Mouse (Mus musculus) forebrain, embryonic 14.5 days (tissue): ENCODE measurements around the gene Coro7. TPM values are rescaled to one million over a fixed set of nuclear protein-coding genes. Genes with fewer than 3 reads are reported as not detected.
A peak's percentile ranks its signal among the peaks of the same experiment; 100 is the strongest.

Source experiments
- ATAC-seq: fragments of 200-750 bp; cut with Nextera tagmentation; 2 replicates; pipeline ENCODE4 v1.8.0; 2017; ENCODE audit warnings: mild to moderate bottlenecking, moderate library complexity
- DNase-seq: peaks from one replicate; pipeline ENCODE4 v3.0.0-alpha.2; 2015; ENCODE audit warnings: low spot score
- H3K27ac ChIP-seq: fragments of 300-500 bp; sonication (generic); 2 replicates; pipeline ENCODE4 v1.5.1; 2014; ENCODE audit warnings: low read depth, mild to moderate bottlenecking, control low read depth, low read length, moderate library complexity
- H3K27me3 ChIP-seq: fragments of 300-500 bp; sonication (generic); replicated peaks from 2 replicates; pipeline ENCODE4 v1.6.1; 2014; ENCODE audit warnings: low read length, control low read depth, mixed read lengths; ENCODE audit not compliant: control insufficient read depth, insufficient read depth
- H3K36me3 ChIP-seq: fragments of 300-500 bp; sonication (generic); 2 replicates; pipeline ENCODE4 v1.6.1; 2014; ENCODE audit warnings: low read length, control low read depth; ENCODE audit not compliant: control insufficient read depth, insufficient read depth
- H3K4me1 ChIP-seq: fragments of 300-500 bp; sonication (generic); 2 replicates; pipeline ENCODE4 v1.6.1; 2014; ENCODE audit warnings: antibody characterized with exemption, low read length, control low read depth; ENCODE audit not compliant: control insufficient read depth, insufficient read depth
- H3K4me2 ChIP-seq: fragments of 300-500 bp; sonication (generic); 2 replicates; pipeline ENCODE4 v1.6.1; 2014; ENCODE audit warnings: mild to moderate bottlenecking, control low read depth, low read length
- H3K4me3 ChIP-seq: fragments of 300-500 bp; sonication (generic); 2 replicates; pipeline ENCODE4 v1.5.1; 2014; ENCODE audit warnings: low read depth, low read length, control low read depth
- H3K9ac ChIP-seq: fragments of 300-500 bp; sonication (generic); 2 replicates; pipeline ENCODE4 v1.6.1; 2014; ENCODE audit warnings: mild to moderate bottlenecking, low read length, control low read depth, moderate library complexity
- H3K9me3 ChIP-seq: fragments of 300-500 bp; sonication (generic); replicated peaks from 2 replicates; pipeline ENCODE4 v1.6.1; 2016; ENCODE audit warnings: low read length, control low read depth, mixed read lengths; ENCODE audit not compliant: control insufficient read depth
- WGBS: fragments of 180-500 bp; shearing (Covaris S2); extraction: QIAGEN DNeasy Blood & Tissue Kit; methylation state at CpG from one replicate; pipeline ENCODE4 v1.1.7; 2014; 5-methylcytosine and 5-hydroxymethylcytosine counted together
- polyA plus RNA-seq: library from polyadenylated mRNA; unstranded; fragments of >200 nt; fragmentation: Nextera tagmentation; extraction: Ambion mirVana; gene quantifications from 2 replicates; pipeline ENCODE4 v1.2.1, GENCODE M21; 2014

Gene Coro7
- polyA plus RNA-seq, 1 experiment from 2014 or later = 9.2 TPM

- H3K4me3 ChIP-seq = no peak overlapping the region
- H3K27ac ChIP-seq = no peak overlapping the region
- H3K27me3 ChIP-seq = no peaks in the 10 kb centered on the region
- no peak overlapping the region for H3K4me2 ChIP-seq
- ATAC-seq = no peak
- no peak overlapping the region for H3K9ac ChIP-seq
- peaks cover 8% of the 10 kb centered on the region for H3K4me1 ChIP-seq
- peaks cover 15% of the 10 kb centered on the region; the same call in 1 of the 2 replicates for H3K36me3 ChIP-seq
- 88% methylated on average over 28 of the region's 28 CpGs for WGBS
- no peaks in the 10 kb centered on the region for H3K9me3 ChIP-seq
- DNase-seq = no peak
These were observed 31.1 kb downstream of the Coro7 start for GRCm38 (mm10) chr16:4648416-4649023.

- Histone ChIP-seq H3K4me1 (peaks cover 16% of the 10 kb centered on the region), H3K36me3 (peaks cover 12% of the 10 kb centered on the region; the same call in 1 of the 2 replicates), H3K9ac (no peak overlapping the region), H3K27ac (no peak overlapping the region), H3K4me3 (no peak overlapping the region), H3K9me3 (no peaks in the 10 kb centered on the region), H3K27me3 (no peaks in the 10 kb centered on the region), H3K4me2 (no peak overlapping the region)
- DNase-seq = no peak
- ATAC-seq = no peak
- WGBS = 81% methylated on average over 13 of the region's 13 CpGs
These were observed 31.9 kb downstream of the Coro7 start for GRCm38 (mm10) chr16:4647651-4648141.

GRCm38 (mm10) chr16:4646831-4647230 lies 32.7 kb downstream of the Coro7 start:
- Histone ChIP-seq H3K36me3 (peaks cover 11% of the 10 kb centered on the region; the same call in 1 of the 2 replicates), H3K27me3 (no peaks in the 10 kb centered on the region), H3K9me3 (no peaks in the 10 kb centered on the region), H3K4me3 (no peak overlapping the region), H3K9ac (no peak overlapping the region), H3K4me2 (no peak overlapping the region), H3K27ac (no peak overlapping the region), H3K4me1 (peaks cover 23% of the 10 kb centered on the region)
- WGBS = 77% methylated on average over 4 of the region's 4 CpGs
- no peak for ATAC-seq
- DNase-seq = no peak

GRCm38 (mm10) chr16:4645867-4646266 lies 33.7 kb downstream of the Coro7 start:
- Histone ChIP-seq H3K27ac (no peak overlapping the region), H3K9me3 (no peaks in the 10 kb centered on the region), H3K9ac (no peak overlapping the region), H3K4me3 (no peak overlapping the region), H3K4me1 (peaks cover 23% of the 10 kb centered on the region), H3K36me3 (peaks cover 8% of the 10 kb centered on the region; the same call in 1 of the 2 replicates), H3K4me2 (no peak overlapping the region), H3K27me3 (no peaks in the 10 kb centered on the region)
- 77% methylated on average over 4 of the region's 4 CpGs for WGBS
- DNase-seq = no peak
- ATAC-seq = no peak

- Histone ChIP-seq H3K9me3 (no peaks in the 10 kb centered on the region), H3K36me3 (peaks cover 3% of the 10 kb centered on the region; the same call in 1 of the 2 replicates), H3K4me1 (peaks cover 30% of the 10 kb centered on the region), H3K9ac (no peak overlapping the region), H3K27ac (no peak overlapping the region), H3K27me3 (no peaks in the 10 kb centered on the region), H3K4me2 (no peak overlapping the region), H3K4me3 (no peak overlapping the region)
- ATAC-seq (peak; percentile 72), DNase-seq (peak; percentile 76)
- 54% methylated on average over 11 of the region's 11 CpGs for WGBS
These were observed 35.7 kb downstream of the Coro7 start for GRCm38 (mm10) chr16:4643670-4644419.

- peaks cover 30% of the 10 kb centered on the region for H3K4me1 ChIP-seq
- H3K27me3 ChIP-seq = no peaks in the 10 kb centered on the region
- H3K9ac ChIP-seq = no peak overlapping the region
- DNase-seq (no peak), ATAC-seq (no peak)
- no peak overlapping the region for H3K4me3 ChIP-seq
- 0 out of 2 replicates have a peak overlapping the region, but pooled peaks have one; percentile 33 for H3K27ac ChIP-seq
- H3K36me3 ChIP-seq = no peaks in the 10 kb centered on the region
- H3K4me2 ChIP-seq = no peak overlapping the region
- 92% methylated on average over 6 of the region's 6 CpGs for WGBS
- H3K9me3 ChIP-seq = no peaks in the 10 kb centered on the region
These were observed 36.6 kb downstream of the Coro7 start for GRCm38 (mm10) chr16:4642937-4643336.

- 45% methylated on average over 13 of the region's 13 CpGs for WGBS
- no peaks in the 10 kb centered on the region for H3K27me3 ChIP-seq
- H3K4me3 ChIP-seq = no peak overlapping the region
- no peaks in the 10 kb centered on the region for H3K36me3 ChIP-seq
- no peaks in the 10 kb centered on the region for H3K9me3 ChIP-seq
- H3K4me1 ChIP-seq = peaks cover 30% of the 10 kb centered on the region
- H3K27ac ChIP-seq = peak overlapping the region; percentile 27; the same call in 1 of the 2 replicates
- H3K9ac ChIP-seq = no peak overlapping the region; the same call in 1 of the 2 replicates
- DNase-seq (peak; percentile 45), ATAC-seq (peak; percentile 11; the same call in 1 of the 2 replicates)
- H3K4me2 ChIP-seq = no peak overlapping the region
These were observed 37.4 kb downstream of the Coro7 start for GRCm38 (mm10) chr16:4642190-4642589.

GRCm38 (mm10) chr16:4641119-4641838 lies 38.3 kb downstream of the Coro7 start:
- 65% methylated on average over 3 of the region's 3 CpGs for WGBS
- Histone ChIP-seq H3K36me3 (no peaks in the 10 kb centered on the region), H3K9me3 (no peaks in the 10 kb centered on the region), H3K4me3 (no peak overlapping the region), H3K27ac (no peak overlapping the region), H3K27me3 (no peaks in the 10 kb centered on the region), H3K9ac (no peak overlapping the region), H3K4me2 (peak overlapping the region; percentile 82; the same call in 1 of the 2 replicates), H3K4me1 (peaks cover 30% of the 10 kb centered on the region)
- ATAC-seq (no peak), DNase-seq (no peak)
